Mouse (Mus musculus) 3134 (cell line): Measurements from ENCODE around the gene Plau.

ENCODE experiments used
- DNase-seq: peaks from one replicate; pipeline ENCODE4 v3.0.0-alpha.2; 2011; ENCODE audit warnings: low spot score; ENCODE audit not compliant: insufficient read length; ENCODE audit errors: extremely low read depth

The Plau gene

GRCm38 (mm10) chr14:20836171-20836904 lies at the start of gene Plau:
Gene Plau (plus strand): TSS chr14:20836660.
- DNase-seq = peak; percentile 87

- DNase-seq = no peak
Measured at GRCm38 (mm10) chr14:20788151-20788550, 48.3 kb upstream of the Plau start.

- no peak for DNase-seq
Measured at GRCm38 (mm10) chr14:20789593-20789992, 46.9 kb upstream of the Plau start.

- DNase-seq = no peak
Measured at GRCm38 (mm10) chr14:20790445-20790844, 46.0 kb upstream of the Plau start.

- DNase-seq = no peak
Measured at GRCm38 (mm10) chr14:20790996-20791395, 45.5 kb upstream of the Plau start.

- no peak for DNase-seq
Measured at GRCm38 (mm10) chr14:20791511-20792242, 44.8 kb upstream of the Plau start.

GRCm38 (mm10) chr14:20792243-20792921 lies 44.1 kb upstream of the Plau start:
- DNase-seq = no peak

- peak; percentile 42 for DNase-seq
Measured at GRCm38 (mm10) chr14:20792922-20793757, 43.3 kb upstream of the Plau start.

GRCm38 (mm10) chr14:20793758-20794531 lies 42.5 kb upstream of the Plau start, which contains the start of gene Camk2g:
Gene Camk2g (minus strand): TSS chr14:20794088.
- DNase-seq = peak; percentile 74

GRCm38 (mm10) chr14:20794589-20794988 lies 41.9 kb upstream of the Plau start:
- no peak for DNase-seq

- no peak for DNase-seq
Measured at GRCm38 (mm10) chr14:20795423-20796152, 40.9 kb upstream of the Plau start.

- DNase-seq = no peak
Measured at GRCm38 (mm10) chr14:20796170-20796569, 40.3 kb upstream of the Plau start.

- no peak for DNase-seq
Measured at GRCm38 (mm10) chr14:20796643-20797042, 39.8 kb upstream of the Plau start.

GRCm38 (mm10) chr14:20798300-20798699 lies 38.2 kb upstream of the Plau start:
- DNase-seq = no peak

GRCm38 (mm10) chr14:20798761-20799160 lies 37.7 kb upstream of the Plau start:
- DNase-seq = no peak

- DNase-seq = no peak
Measured at GRCm38 (mm10) chr14:20802926-20803605, 33.4 kb upstream of the Plau start.

GRCm38 (mm10) chr14:20803606-20803938 lies 32.9 kb upstream of the Plau start:
- DNase-seq = peak; percentile 53

GRCm38 (mm10) chr14:20804481-20804880 lies 32.0 kb upstream of the Plau start:
- DNase-seq = no peak
